Mouse (Mus musculus): Measurements from ENCODE around the gene Ass1.

DNA sequence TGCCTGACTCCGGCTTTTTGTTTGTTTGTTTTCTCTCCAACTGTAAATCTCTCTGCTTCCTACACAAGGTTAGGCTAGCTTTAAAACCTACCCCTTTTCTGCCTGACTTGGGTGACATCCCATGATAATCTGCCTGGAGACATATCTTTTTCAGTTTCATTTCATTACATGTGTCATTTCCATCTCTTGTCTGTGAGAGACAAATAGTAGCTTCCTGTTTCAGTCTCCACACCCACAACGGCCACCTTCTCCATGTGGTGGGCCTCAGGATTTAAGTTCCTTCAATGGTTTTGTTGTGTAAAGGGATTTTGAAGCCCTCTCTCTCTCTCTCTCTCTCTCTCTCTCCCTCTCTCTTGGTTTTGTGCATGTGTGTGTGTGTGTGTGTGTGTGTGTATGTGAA, 22.5 kb upstream of the Ass1 start:
- TF ChIP-seq CTCF (IDR thresholded peaks at IDR 0.05; ENCODE audit: low read depth, low read length) = no peak
- TF ChIP-seq POLR2A (IDR thresholded peaks at IDR 0.05; ENCODE audit: insufficient read depth, low read length) = no peak
- no peak for TF ChIP-seq EP300 (IDR thresholded peaks at IDR 0.05; ENCODE audit: insufficient read depth, low read depth, low read length)

Measured in ES-Bruce4 (cell line).